Mouse (Mus musculus): ENCODE measurements around the gene Otop3.

Otop3 gene

GRCm38 (mm10) chr11:115334531-115334930 is at the start of gene Otop3:
TSS of gene Otop3 (plus strand) at chr11:115334731.
- DNase-seq, result peak in 1 of 2 experiments; percentile 32

DNA sequence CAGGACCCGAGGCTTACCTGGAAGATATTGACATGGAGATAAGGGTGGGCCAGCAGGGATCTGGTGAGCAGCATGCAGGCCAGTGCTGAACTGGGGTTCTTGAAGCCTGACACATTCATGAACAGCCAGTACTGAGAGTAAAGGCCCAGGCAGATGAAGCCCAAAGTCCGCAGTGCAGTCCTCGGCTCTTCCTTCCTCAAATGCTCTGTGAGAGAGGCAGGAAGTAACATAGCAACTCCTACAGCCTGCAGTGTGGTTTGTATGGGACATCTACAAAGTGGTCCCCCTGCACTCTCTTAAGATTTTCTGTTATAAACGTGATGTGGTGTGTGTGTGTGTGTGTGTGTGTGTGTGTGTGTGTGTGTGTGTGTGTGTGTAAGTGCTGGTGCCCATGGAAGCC is 49.2 kb upstream of the Otop3 start:
- no peak for DNase-seq

GRCm38 (mm10) chr11:115286201-115286993 is 48.1 kb upstream of the Otop3 start:
- DNase-seq, result peak; percentile 42 to 48

DNA sequence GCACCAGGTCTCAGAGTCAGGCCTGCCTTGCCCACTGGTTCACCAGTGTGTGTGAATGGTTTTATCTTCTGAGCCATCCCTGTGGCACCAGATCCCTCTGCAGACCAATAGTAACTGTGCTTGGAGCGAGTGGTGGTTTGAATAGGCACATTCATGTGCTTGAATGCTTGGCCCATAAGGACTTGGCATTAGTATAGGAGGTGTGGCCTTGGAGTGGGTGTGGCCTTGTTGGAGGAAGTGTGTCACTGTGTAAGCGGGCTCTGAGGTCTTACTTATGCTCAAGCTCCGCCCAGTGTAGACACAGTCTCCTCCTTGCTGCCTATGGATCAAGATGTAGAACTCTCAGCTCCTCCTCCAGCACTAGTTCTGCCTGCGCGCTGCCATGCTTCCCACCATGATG is 47.1 kb upstream of the Otop3 start:
- DNase-seq, result no peak

DNA sequence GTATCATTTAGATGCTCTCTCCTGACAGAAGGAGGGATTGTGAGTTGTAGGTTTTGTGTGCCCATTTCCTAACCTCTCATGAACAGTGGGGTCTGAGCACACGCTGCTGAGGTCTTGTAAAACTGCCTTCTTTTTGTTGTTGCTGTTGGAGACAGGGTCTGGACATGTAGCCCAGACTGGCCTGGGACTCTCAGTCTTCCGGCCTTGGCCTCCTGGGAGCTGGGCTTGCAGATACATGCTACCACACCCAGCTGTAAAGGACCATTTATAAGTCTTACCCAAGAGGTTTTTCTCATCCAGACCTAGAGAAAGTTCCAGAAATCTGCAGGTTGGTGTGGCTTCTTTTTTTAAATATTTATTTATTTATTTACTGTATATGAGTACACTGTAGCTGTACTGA is 46.2 kb upstream of the Otop3 start:
- no peak for DNase-seq

DNA sequence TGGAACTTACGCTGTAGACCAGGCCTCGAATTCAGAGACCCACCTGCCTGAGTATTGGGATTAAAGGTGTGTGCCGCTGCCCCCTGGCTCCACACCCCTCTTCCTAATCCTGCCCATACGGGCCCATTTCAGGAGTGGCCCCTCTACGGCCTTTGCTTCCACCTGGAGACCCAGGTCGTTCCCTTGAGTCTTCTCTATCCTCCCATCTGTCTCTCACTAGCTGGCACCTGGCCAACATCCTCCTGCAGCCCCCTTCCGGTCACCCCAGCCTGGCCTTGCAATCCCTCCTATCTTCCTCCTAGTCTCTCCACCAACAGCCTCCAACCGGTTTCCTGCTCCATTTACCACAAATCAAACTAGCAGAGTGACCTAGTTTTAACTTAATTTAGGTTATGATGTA is 44.6 kb upstream of the Otop3 start:
- peak; percentile 39 to 48 for DNase-seq

- DNase-seq, result no peak
Measured at GRCm38 (mm10) chr11:115290314-115290713, 44.2 kb upstream of the Otop3 start.

DNA sequence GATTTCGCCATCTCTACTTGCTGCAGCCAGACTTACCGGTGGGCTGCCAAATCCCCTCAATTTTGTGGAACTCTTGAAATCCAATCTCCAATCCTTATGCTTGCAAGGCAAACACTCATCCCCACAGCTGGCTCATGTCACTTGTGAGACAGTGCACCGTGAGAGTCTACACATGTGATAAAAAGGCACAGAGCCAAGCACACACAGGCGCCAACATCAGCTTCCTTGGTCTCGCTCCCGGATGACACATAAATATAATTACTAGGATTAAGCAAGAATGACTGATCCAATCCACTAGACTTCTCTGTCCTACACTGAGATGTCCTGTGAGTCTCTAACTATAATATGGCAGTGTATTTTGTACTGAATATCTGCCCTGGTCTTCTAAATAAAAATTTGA is 43.6 kb upstream of the Otop3 start:
- no peak for DNase-seq

DNA sequence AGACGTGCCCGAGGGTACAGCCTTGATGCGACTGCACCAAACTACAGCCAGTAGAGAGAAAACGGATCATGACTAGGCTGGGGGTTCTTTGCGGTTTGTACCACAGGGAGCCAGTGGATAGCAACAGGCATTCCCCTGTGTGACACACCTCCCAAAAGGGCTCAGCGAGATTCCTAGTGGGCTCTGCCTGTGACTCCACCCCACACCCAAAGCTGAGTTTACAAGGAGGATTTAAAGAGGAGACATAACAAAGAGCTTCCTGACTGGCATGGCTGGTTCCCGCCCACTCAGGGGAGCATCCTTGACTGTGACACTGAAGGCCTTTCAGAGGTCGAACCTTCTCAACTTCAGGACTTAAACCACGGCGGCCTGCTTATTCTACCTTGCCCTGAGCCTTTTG is 43.0 kb upstream of the Otop3 start:
- DNase-seq, result no peak

DNA sequence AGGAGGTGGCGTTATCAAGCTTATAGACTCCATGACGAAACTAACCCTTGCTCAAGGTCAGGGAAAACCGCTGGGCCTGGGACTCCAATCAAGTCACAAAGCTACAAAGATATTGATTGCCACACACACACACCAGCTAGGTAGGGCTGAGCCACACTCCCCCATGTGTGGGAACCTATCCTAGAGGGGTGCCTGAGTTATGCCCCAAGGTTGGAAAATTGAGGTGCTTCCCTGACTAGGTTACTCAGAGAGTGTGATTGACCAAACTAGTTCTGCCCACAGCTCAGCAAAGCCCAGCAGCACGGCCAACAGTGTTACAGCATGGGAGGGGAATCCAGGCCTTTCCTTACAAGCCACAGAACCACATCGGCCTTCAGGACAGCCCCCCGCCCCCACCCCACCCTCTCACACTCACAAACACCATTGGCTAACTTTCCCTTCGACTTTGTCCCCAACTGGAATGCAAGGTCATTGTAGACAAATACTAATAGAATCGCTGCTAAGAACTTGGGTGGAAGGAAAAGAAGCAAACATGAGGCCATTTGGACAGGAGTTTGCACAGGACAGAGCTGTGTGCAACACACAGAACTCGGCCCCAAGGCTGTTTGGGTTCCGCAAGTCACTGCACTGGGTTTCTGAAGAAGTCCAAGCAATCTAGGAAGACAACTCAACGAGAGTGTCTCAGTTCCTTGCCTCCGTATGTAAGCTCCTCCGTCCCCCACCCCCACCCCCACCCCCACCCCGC is 41.7 kb upstream of the Otop3 start:
- DNase-seq, result no peak

DNA sequence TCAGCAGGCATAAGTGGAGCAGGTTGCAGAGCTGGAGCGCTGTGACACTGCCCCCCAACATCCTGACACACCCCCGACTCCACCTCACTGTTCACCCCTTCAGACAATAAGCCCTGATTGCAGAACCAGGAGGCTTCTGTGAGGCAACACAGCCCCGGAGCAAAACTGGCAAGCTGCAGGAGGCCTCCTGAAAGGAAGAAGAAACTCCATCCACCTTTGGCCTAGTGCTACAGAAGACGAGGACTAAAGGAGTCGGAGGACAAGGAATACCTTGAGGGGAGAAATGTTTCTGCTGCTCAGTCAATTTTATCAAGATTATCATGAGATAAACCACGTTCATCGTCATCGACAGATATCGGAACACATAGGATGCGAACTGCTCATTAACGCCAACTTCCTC is 38.6 kb upstream of the Otop3 start:
- no peak for DNase-seq

- DNase-seq, result peak; percentile 60 to 67
Measured at GRCm38 (mm10) chr11:115296471-115297210, 37.9 kb upstream of the Otop3 start.

GRCm38 (mm10) chr11:115297214-115297826 is 37.2 kb upstream of the Otop3 start, which contains the start of gene Fads6:
TSS of gene Fads6 (minus strand) at chr11:115297663.
- peak; percentile 84 to 85 for DNase-seq

GRCm38 (mm10) chr11:115298160-115298559 is 36.4 kb upstream of the Otop3 start:
- no peak for DNase-seq

DNA sequence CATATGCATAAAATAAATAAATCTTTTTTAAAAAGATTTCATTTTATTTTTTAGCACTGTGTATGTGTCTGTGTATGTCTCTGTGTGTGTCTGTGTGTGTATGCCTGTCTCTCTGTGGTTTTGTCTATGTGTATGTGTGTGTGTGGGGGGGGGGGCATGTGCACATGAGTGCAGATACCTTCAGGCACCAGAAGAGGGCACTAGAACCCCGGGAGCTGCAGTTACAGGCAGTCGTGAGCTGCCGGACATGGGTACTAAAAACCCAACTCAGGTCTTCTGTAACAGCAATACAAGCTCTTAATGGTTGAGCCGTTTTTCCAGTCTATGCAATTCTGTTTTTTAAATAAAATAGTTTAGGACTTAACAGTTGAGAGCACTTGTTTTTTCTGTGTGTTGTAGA is 33.8 kb upstream of the Otop3 start:
- DNase-seq, result no peak

- no peak for DNase-seq
Measured at GRCm38 (mm10) chr11:115301351-115301750, 33.2 kb upstream of the Otop3 start.

- no peak for DNase-seq
Measured at GRCm38 (mm10) chr11:115303167-115303566, 31.4 kb upstream of the Otop3 start.

DNA sequence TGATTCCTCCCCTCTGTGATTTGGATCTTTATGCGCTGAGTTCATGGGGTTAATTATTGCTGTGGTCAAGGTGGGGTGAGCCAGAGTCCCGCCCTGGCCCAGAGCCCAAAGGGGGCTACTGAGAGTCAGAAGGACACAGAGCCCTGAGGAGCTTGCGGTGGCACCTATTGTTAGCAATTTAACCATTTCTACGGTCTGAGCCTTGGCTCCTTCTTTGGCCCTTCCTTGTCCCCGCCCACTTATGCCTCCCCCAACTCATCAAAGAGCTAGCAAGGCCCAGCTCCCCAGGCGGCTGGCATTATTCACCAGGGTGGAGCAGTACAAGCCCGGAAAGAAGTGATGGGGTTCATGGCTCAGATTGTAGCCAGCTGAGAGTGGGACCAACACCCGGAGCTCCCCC is 27.7 kb upstream of the Otop3 start, which contains the start of gene Otop2:
Gene Otop2 (plus strand): TSS at position 301 of the 400 bp plus-strand sequence.
- no peak for DNase-seq

DNA sequence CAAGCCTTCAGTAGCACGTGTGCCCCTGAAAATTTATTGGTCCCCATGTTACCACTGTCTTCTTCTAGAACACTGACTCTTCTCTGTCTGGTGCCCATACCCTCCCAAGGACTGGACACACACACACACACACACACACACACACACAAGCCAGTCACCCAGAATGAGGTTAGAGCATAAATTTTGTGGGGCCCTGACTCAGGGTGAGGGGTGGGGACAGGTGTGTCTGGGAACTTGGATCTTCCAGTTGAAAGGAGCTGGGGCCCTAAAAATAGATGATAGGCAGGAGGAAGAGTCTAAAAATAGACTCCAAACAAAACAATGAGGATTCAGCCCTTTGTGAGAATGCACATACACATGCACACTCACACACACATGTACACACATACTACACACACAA is 25.8 kb upstream of the Otop3 start:
- no peak for DNase-seq

DNA sequence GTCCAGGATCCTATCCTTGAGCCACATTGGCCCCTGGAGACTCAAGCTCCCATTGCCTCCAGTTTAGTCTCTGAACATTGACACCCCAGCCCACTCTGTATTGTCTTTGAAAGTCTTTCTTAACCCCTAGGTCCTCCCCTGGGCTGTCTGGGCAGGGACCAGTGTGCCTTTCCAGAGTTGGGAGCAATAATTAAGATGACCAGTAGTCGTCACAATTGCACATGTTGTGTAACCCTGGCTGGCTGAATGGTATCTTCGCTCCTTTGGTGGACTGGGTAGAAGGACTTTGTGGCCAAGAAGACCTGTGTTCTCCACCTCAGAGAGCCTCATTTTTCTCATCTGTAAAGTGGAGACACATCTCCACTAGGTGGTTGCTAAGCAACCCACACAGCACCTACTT is 20.3 kb upstream of the Otop3 start:
- peak; percentile 38 to 58 for DNase-seq

- DNase-seq, result no peak
Measured at GRCm38 (mm10) chr11:115317204-115317603, 17.3 kb upstream of the Otop3 start.

- DNase-seq, result peak in 1 of 2 experiments; percentile 50
Measured at GRCm38 (mm10) chr11:115318245-115319027, 16.1 kb upstream of the Otop3 start.

All from cerebellum, postnatal 10 days (tissue).